Mouse (Mus musculus) liver, embryonic 13.5 days (tissue): Measurements from ENCODE around the gene Dis3l. TPM values are rescaled to one million over a fixed set of nuclear protein-coding genes. Genes with fewer than 3 reads are reported as not detected.
A peak's percentile ranks its signal among the peaks of the same experiment; 100 is the strongest.
"Not testable (repeated sequence)": the region's sequence is repeated elsewhere in the genome, so short reads cannot be mapped to it uniquely, and the experiment has no call there.

Experiments used
- ATAC-seq: fragments of 200-750 bp; cut with Nextera tagmentation; 2 replicates; pipeline ENCODE4 v1.8.0; 2017; ENCODE audit warnings: low read depth, mild to moderate bottlenecking, moderate number of reproducible peaks, moderate library complexity
- DNase-seq: peaks from one replicate; pipeline ENCODE4 v3.0.0; 2022
- H3K27ac ChIP-seq: fragments of 300-500 bp; sonication (generic); 2 replicates; pipeline ENCODE4 v1.5.1; 2015; ENCODE audit warnings: moderate library complexity, mild to moderate bottlenecking, inconsistent platforms
- H3K27me3 ChIP-seq: fragments of 300-500 bp; sonication (generic); 2 replicates; pipeline ENCODE4 v1.6.1; 2015; ENCODE audit warnings: mild to moderate bottlenecking, inconsistent platforms
- H3K36me3 ChIP-seq: fragments of 300-500 bp; sonication (generic); 2 replicates; pipeline ENCODE4 v1.6.1; 2015; ENCODE audit warnings: mild to moderate bottlenecking, inconsistent platforms
- H3K4me1 ChIP-seq: fragments of 300-500 bp; sonication (generic); replicated peaks from 2 replicates; pipeline ENCODE4 v1.6.1; 2015; ENCODE audit warnings: inconsistent platforms
- H3K4me2 ChIP-seq: fragments of 300-500 bp; sonication (generic); 2 replicates; pipeline ENCODE4 v1.6.1; 2015; ENCODE audit warnings: inconsistent platforms, mild to moderate bottlenecking, moderate library complexity
- H3K4me3 ChIP-seq: fragments of 300-500 bp; sonication (generic); replicated peaks from 2 replicates; pipeline ENCODE4 v1.5.1; 2015; ENCODE audit warnings: mild to moderate bottlenecking, inconsistent platforms
- H3K9ac ChIP-seq: fragments of 300-500 bp; sonication (generic); 2 replicates; pipeline ENCODE4 v1.6.1; 2015; ENCODE audit warnings: mild to moderate bottlenecking, inconsistent platforms
- H3K9me3 ChIP-seq: fragments of 300-500 bp; sonication (generic); replicated peaks from 2 replicates; pipeline ENCODE4 v1.6.1; 2016; ENCODE audit warnings: inconsistent platforms
- WGBS: fragments of 180-500 bp; shearing (Covaris S2); methylation state at CpG from one replicate; pipeline ENCODE4 v1.1.7; 2015; ENCODE audit not compliant: insufficient replicate concordance; 5-methylcytosine and 5-hydroxymethylcytosine counted together
- polyA plus RNA-seq: library from polyadenylated mRNA; unstranded; fragments of >200 nt; fragmentation: Nextera tagmentation; extraction: Ambion mirVana; gene quantifications from 2 replicates; pipeline ENCODE4 v1.2.1, GENCODE M21; 2015

Dis3l gene
- polyA plus RNA-seq, 1 experiment from 2014 or later: 9.8 TPM

DNA sequence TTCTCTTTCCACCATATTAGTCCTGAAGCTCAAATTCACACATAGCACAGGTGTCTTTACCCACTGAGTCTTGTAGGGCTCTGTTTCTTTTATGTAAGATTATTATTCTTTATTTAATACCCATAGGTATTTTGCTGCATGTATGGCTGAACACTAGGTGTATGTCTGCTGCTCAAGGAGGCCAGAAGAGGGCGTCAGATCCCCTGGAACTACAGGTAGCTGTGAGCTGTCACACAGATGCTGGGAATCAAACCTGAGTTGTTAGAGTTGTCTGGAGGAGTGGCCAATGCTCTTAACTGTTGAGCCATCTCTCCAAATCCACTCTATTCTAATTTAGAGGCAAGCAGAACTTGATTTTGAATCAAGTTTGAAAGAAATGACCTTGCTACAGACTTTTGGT, 29.0 kb downstream of the Dis3l start:
- Histone ChIP-seq H3K9me3 (no peaks in the 10 kb centered on the region), H3K27ac (no peak overlapping the region), H3K27me3 (no peaks in the 10 kb centered on the region), H3K4me2 (no peak overlapping the region), H3K4me1 (no peaks in the 10 kb centered on the region), H3K36me3 (peaks cover 43% of the 10 kb centered on the region), H3K9ac (no peak overlapping the region), H3K4me3 (no peak overlapping the region)
- no peak for DNase-seq
- 30% methylated on average over 1 of the region's 1 CpGs for WGBS
- ATAC-seq: no peak

- no peak overlapping the region for H3K27ac ChIP-seq
- no peak overlapping the region for H3K4me2 ChIP-seq
- H3K36me3 ChIP-seq: peaks cover 46% of the 10 kb centered on the region
- no peak overlapping the region for H3K4me3 ChIP-seq
- ATAC-seq (no peak), DNase-seq (no peak)
- 79% methylated on average over 16 of the region's 16 CpGs for WGBS
- H3K9ac ChIP-seq: no peak overlapping the region
- H3K9me3 ChIP-seq: no peaks in the 10 kb centered on the region
- H3K4me1 ChIP-seq: 0 out of 2 replicates have a peak, but pooled peaks cover 2% of the 10 kb centered on the region
- H3K27me3 ChIP-seq: no peaks in the 10 kb centered on the region
Observed at GRCm38 (mm10) chr9:64310996-64311785, 29.9 kb downstream of the Dis3l start.

DNA sequence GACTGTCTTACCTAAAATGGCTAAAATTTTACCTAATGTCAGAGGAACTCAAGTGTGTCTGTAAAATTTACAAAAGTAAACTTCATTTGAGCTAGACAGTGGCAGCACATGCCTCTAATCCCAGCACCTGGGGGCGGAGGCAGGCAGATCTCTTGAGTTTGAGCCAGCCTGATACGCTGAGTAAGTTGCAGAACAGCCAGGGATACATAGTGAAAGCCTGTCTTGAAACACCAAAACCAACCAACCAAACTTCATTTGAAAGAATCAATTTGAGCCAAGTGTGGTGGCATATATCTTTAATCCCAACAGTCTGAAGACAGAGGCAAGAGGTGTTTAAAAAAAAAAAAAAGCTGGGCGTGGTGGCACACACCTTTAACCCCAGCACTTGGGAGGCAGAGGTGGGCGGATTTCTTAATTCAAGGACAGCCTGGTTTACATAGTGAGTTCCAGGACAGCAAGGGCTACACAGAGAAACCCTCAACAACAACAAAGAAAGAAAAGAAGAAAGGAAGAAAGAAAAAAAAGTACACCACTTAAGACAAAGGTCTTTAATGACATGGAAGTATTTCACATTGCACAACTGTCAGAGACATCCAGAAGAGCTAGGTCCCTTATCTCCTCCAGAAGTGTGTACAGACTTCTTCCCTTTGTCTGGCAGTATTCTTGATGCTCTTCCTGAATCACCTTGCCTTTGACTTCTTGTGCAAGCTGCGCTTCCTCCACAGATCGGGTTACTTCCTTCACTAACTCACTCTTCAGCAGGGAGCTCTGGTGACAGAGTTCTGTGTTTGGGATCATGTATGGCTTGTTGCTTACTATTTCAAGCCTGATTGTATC, 34.4 kb downstream of the Dis3l start:
- 62% methylated on average over 6 of the region's 6 CpGs for WGBS
- no peaks in the 10 kb centered on the region for H3K27me3 ChIP-seq
- H3K36me3 ChIP-seq: peaks cover 76% of the 10 kb centered on the region

GRCm38 (mm10) chr9:64303086-64303485, 38.0 kb downstream of the Dis3l start:
- H3K9me3 ChIP-seq, H3K4me3 ChIP-seq, H3K27ac ChIP-seq, H3K9ac ChIP-seq, DNase-seq, H3K4me1 ChIP-seq, H3K4me2 ChIP-seq, H3K27me3 ChIP-seq, ATAC-seq: not testable (repeated sequence)
- 89% methylated on average over 4 of the region's 4 CpGs for WGBS
- H3K36me3 ChIP-seq: peaks cover 92% of the 10 kb centered on the region

More for the DNA sequence above, 34.4 kb downstream of the Dis3l start:
- Histone ChIP-seq H3K27ac (no peak overlapping the region), H3K9me3 (no peaks in the 10 kb centered on the region), H3K9ac (no peak overlapping the region), H3K4me1 (0 out of 2 replicates have a peak, but pooled peaks cover 2% of the 10 kb centered on the region), H3K4me2 (no peak overlapping the region), H3K4me3 (no peak overlapping the region)
- ATAC-seq: no peak
- no peak for DNase-seq

DNA sequence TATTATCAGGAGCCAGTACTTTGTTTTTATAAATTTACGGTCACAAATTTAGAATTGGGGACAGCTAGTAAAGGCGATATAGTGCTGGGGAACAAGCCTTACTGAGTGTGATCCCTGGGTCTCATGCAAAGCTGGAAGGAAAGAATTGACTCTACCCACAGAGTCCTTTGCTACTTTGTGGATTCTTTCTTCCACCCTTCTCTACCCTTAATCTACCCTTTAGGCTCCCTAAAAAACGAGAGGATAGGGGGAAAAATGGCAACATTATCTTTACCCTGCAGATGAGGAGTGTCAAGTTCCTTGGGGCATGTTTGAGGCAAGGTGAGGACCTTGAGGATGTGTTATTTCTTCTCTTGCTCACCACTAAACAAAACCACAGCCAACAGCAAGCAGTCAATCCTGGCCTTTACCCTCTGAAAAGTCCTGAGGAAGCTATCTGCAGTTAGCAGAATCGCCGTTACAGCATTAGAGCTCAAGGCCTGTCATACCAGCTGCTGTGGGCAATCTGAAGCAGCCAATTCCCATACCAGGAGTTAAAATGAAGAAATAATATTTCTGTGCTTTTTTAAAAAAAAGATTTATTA, 58.6 kb downstream of the Dis3l start:
- H3K27me3 ChIP-seq: no peaks in the 10 kb centered on the region
- H3K9me3 ChIP-seq: no peaks in the 10 kb centered on the region
- H3K4me3 ChIP-seq: peak overlapping the region; percentile 85
- peaks cover 37% of the 10 kb centered on the region for H3K4me1 ChIP-seq
- WGBS: 10% methylated on average over 5 of the region's 5 CpGs
- no peak for DNase-seq
- peak overlapping the region; percentile 95 for H3K9ac ChIP-seq
- ATAC-seq: no peak
- peak overlapping the region; percentile 90 for H3K4me2 ChIP-seq
- H3K27ac ChIP-seq: peak overlapping the region; percentile 87
- H3K36me3 ChIP-seq: peaks cover 31% of the 10 kb centered on the region

DNA sequence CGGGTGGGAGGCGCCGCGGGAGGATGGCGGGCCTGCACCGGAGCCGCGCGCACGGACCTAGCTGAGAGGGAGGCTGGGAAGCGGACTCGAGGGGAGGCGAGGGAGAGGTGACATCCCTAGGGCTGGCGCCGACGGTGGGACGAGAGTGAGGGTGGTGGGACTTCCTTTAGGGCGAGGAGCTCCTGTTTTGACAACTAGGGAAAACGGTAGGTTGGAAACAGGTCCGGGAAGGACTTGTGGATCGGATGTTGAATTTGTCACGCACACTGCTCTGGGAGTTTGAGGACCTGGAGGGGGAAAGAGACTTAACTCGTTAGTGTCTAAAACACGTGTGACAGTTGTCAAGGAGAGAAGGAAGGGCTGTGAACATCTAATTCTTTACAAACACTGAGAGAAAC, 59.3 kb downstream of the Dis3l start:
- Histone ChIP-seq H3K9me3 (no peaks in the 10 kb centered on the region), H3K36me3 (peaks cover 24% of the 10 kb centered on the region), H3K4me3 (peak overlapping the region; percentile 85), H3K27me3 (no peaks in the 10 kb centered on the region), H3K4me2 (peak overlapping the region; percentile 90), H3K4me1 (peaks cover 37% of the 10 kb centered on the region), H3K27ac (peak overlapping the region; percentile 87), H3K9ac (peak overlapping the region; percentile 95)
- no peak for DNase-seq
- peak; percentile 85 for ATAC-seq
- WGBS: under 1% methylated on average over 24 of the region's 24 CpGs

DNA sequence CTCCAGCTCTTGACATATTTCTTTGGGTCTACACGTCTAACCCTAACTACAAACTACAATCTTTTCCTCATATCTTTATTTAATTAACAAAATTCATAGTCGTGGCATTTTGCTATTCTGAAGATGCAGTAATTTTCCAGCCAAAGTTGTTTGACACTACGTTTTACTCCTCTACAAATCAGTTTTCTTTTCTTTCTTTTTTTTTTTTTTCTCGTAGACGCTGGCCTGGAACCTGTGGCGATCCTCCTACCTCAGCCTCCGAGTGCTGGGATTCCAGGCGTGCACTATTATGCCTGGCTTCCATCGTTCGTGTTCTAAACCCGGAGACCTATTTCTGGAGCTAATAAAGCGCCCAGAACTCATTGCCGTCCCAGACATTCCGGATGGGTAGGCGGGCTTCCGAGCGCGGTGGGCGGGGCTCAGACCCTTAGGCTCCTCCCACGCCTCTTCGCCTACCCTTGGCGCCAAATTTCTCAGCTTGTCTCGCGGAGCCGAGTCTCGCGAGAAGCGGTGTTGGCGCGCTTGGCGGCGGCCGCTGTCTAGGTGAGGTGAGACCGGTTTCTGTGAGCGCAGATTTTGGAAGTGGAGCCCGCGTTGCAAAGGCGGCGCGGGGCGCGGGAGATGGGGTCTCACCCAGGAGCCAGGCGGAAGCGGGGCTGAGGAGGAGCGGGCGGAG, 59.8 kb downstream of the Dis3l start, which contains the start of gene Tipin:
Gene Tipin (plus strand): TSS at position 477 of the 676 bp plus-strand sequence.
- Histone ChIP-seq H3K27ac (peak within 1 kb of the TSS; percentile 87), H3K27me3 (no peaks in the 10 kb centered on the region), H3K4me1 (peaks cover 37% of the 10 kb centered on the region), H3K9ac (peak within 1 kb of the TSS; percentile 95), H3K4me3 (peak within 1 kb of the TSS; percentile 85), H3K9me3 (no peaks in the 10 kb centered on the region), H3K4me2 (peak within 1 kb of the TSS; percentile 90), H3K36me3 (peaks cover 21% of the 10 kb centered on the region)
- ATAC-seq (peak; percentile 85), DNase-seq (peak; percentile 94)
- 1% methylated on average over 46 of the region's 46 CpGs for WGBS

- Histone ChIP-seq H3K4me1 (peaks cover 21% of the 10 kb centered on the region), H3K27me3 (no peaks in the 10 kb centered on the region), H3K9me3 (no peaks in the 10 kb centered on the region), H3K4me3 (no peak overlapping the region), H3K36me3 (0 out of 2 replicates have a peak, but pooled peaks cover 4% of the 10 kb centered on the region), H3K4me2 (no peak overlapping the region), H3K9ac (no peak overlapping the region), H3K27ac (no peak overlapping the region)
- DNase-seq (no peak), ATAC-seq (no peak)
- WGBS: 83% methylated on average over 6 of the region's 6 CpGs
Observed at GRCm38 (mm10) chr9:64278665-64279310, 62.3 kb downstream of the Dis3l start.

- DNase-seq: peak; percentile 66
- H3K36me3 ChIP-seq: no peaks in the 10 kb centered on the region
- no peak overlapping the region for H3K9ac ChIP-seq
- no peak overlapping the region for H3K4me2 ChIP-seq
- H3K9me3 ChIP-seq: no peaks in the 10 kb centered on the region
- no peak for ATAC-seq
- peaks cover 11% of the 10 kb centered on the region for H3K4me1 ChIP-seq
- WGBS: 36% methylated on average over 8 of the region's 8 CpGs
- no peak overlapping the region for H3K27ac ChIP-seq
- H3K27me3 ChIP-seq: no peaks in the 10 kb centered on the region
- H3K4me3 ChIP-seq: no peak overlapping the region
Observed at GRCm38 (mm10) chr9:64277706-64278105, 63.4 kb downstream of the Dis3l start.

- no peaks in the 10 kb centered on the region for H3K4me1 ChIP-seq
- no peak overlapping the region for H3K4me2 ChIP-seq
- H3K27me3 ChIP-seq: no peaks in the 10 kb centered on the region
- no peaks in the 10 kb centered on the region for H3K36me3 ChIP-seq
- no peak overlapping the region for H3K4me3 ChIP-seq
- H3K9me3 ChIP-seq: no peaks in the 10 kb centered on the region
- H3K27ac ChIP-seq: no peak overlapping the region
- 49% methylated on average over 1 of the region's 1 CpGs for WGBS
- no peak overlapping the region for H3K9ac ChIP-seq
- ATAC-seq: no peak
- DNase-seq: no peak
Observed at GRCm38 (mm10) chr9:64274919-64275318, 66.2 kb downstream of the Dis3l start.
